Mouse (Mus musculus) natural killer cell, adult 2 months (primary cell): Measurements from ENCODE around the gene Rab37.
A peak's percentile ranks its signal among the peaks of the same experiment; 100 is the strongest.

Experiments used
- DNase-seq, 2 experiments: peaks; one replicate each; pipeline ENCODE4 v3.0.0; 2022; ENCODE audit warnings: low spot score in 2 of 2

Gene Rab37

DNA sequence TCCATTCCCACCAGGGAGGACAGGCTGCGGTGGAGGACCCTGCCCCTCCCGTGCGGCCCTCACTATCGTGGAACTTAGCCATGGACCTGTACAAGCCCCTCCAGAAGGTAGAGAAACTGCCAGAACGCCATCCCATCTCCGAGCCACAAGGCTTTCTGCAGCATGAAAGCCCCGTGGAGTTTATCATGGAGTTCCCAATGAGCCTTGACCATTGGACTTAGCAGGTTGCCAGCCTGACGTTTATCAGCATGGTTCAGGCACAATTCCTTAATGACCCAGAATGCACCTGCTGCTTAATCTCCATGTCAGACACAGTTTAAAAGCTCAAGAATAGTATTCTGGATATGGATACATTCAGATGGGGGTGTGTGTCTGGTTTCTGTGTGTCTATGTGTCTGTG, 6.2 kb upstream of the Rab37 start:
- DNase-seq: no peak

DNA sequence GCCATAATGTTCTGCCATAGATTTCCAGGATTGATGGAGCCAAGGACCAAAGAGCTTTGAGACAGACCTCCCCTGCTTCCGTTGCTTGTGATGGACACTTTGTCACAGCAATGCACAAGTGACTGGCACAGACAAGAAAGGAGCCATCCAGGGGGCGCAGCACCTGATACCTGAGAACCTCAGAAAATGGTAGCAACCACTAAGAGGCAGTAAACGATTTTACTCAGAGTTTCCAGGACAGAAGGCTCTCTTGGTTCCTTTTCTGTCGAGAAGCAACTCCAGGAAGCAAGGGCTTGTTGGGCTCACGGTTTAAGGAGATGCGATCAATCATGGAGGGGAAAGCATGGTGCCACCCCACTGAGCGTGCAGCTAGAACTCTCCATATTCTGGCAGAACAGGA, 5.0 kb upstream of the Rab37 start:
- no peak for DNase-seq

DNA sequence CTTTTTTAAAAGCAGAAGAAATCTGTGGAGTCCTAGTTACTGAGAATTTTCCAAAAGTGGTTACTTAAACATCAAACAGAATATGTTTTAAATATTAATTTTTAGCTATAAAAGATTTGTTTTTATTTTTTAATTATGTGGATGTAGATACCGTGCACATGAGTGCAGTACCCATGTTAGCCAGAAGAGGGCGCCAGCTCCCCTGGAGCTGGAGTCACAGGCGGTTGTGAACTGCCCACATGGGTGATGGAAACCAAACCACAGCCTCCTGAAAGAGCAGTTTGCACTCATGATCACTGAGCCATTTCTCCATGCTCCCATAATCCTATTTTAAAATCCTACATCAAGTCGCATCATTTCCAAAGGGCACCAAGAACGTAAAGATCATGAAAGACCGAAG, 1.4 kb upstream of the Rab37 start:
- peak in 1 of 2 experiments; percentile 17 for DNase-seq

DNA sequence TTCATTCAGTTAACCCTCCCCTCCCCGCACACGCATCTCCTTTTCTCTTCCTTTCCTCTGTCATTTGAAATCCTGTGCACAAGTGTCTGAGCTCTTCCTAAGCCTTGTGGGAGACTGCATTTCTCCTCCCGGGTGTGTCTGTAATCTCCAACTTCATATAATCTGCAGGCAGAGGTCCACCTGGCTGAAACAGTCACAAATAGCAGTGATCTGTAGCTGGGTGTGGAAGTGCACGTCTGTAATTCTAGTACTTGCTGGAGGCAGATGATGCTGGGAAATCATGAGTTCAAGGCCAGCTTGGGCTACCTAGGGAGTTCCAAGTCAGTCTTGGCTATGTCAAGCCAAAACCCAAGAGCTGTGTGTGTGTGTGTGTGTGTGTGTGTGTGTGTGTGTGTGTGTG, 909 bp downstream of the Rab37 start:
- no peak for DNase-seq

DNA sequence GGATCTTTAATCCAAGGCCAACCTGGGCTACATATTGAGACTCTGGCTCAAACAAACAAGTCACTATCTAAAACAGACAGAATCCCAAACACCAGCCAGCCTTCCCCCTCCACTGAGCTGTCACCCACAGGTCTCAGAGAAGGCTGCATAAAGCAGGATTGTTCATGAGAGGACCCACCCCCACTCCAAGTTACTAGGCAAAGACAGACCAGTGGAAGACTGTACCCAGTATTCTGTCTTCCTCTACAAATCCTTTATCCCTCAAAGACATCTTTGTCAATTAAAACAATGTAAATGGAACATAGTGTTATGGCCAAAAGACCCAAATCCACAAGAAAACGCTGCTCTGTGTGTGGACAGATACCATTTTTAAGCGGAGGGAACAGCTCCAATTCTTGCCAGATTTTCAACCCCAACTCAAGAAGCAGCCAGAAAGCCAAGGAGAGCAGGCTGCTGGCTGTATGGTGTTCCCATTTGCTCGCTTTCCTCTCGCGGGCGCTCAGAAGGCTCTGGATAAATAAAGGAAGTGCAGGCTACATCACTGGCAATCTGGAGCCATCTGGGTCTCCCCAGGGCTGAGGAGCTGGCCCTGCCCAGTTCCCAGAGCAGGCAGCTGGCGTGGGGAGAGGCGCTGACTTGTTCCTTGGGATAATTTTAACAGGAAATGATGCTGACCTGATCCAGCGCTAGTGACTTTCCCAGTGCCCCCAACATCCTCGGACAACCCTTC, 7.1 kb downstream of the Rab37 start:
- no peak for DNase-seq

DNA sequence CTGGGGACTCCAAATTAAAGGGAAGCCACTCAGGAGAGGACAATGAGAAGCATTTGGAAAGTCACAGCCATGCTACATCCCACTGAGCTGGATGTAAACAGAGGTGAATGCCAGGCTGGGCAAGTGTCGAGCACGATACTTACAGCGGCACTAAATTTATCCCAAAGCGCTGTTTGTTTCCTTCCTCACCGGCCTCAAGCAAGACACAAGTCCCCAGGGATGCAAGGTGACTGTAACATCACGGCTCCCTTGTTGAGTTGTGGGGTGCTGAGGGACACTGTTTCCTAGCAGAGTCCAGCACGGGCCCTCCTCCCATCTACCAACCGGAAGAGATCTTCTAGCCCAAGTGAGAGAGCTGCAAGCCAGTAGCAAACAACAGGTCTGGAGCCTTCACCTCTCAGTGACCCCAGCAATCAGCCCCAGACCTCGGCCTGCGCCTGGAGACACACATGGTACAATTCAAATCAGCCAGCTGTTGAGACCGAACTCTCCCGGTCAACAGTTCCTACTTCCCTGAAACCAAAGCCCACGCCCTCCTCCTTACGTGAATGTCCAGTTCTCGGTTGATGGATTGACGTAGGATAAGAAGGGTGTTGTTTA, 8.1 kb downstream of the Rab37 start:
- no peak for DNase-seq

DNA sequence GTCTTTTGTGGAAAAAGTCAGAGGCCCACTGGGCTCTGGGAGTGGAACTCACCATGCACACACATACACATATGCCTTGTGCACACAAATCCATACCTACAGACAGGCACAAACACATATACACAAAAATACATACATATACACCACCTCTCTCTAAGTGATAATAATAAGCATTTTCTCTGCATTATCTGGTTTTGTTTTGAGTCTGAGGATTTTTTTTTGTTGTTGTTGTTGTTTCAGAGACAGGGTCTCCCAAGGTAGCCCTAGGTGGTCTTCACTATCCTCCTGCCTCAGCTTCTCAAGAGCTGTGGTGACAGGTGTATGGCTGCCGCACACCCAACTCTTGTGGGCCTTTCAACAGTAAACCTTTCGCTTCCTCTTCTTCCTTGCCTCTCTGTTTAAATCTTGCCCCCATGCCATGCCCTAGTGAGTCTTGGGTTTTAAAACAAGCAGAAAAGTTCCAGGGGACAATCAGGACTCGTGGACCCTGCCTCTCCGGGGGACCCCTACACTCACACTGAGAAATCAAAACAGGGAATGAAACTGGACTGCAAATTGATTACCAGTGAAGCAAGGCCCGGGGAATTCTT, 8.9 kb downstream of the Rab37 start:
- DNase-seq: no peak

DNA sequence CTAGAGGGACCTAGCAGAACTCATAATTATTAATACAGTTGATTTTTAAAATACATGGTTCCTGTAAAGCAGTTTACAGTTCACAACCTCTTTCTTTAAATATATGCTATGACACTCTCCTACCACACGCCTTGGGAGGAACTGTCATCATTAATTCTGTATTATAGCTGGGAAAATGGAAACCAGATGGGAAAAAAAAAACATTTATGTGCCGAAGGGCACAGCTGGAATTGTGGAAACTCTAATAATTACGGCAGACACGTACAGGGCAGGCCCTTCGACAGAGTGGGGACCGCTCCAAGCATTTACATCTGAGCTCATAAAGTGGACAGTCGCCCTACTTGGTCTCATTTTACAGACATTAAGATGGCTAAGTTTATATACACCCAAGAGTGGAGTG, 9.5 kb downstream of the Rab37 start:
- DNase-seq: no peak

DNA sequence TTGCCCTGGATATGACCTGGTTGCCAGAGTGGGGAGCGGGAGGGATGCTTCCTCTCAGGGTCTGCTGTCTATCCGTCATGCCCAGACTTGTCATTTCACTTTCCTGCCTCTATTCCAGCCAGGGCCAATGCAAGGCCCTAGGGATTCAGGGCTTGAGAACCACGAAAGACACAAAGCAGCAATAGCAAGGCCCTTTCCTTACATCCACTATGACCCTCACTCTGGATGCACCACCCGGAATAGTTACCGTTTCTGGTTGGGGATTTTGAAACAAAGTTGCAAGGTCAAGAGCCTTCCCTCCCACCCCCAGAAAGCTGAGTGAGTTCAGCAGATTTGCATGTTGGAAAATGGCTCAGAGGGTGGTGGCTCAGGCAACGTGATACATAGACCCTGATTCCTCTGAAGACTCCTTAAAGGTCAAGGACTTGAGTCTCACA, 10.4 kb downstream of the Rab37 start:
- DNase-seq: no peak

DNA sequence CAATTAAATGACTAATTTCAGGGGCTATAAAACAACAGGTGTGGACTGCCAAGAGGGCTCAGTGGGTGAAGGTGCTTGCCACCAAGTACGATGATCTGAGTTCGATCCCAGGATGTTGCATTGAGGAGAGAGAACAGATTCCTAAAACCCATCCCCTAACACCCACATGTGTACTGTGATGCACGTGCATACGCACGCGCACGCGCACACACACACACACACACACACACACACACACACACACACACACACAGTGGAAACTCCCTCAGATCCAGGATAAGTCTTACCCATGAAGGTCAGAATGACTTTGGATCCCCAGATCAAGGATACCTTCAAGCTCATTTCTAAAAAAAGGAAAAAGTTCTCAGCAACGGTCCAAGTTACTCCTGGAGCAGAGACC, 10.9 kb downstream of the Rab37 start:
- no peak for DNase-seq

DNA sequence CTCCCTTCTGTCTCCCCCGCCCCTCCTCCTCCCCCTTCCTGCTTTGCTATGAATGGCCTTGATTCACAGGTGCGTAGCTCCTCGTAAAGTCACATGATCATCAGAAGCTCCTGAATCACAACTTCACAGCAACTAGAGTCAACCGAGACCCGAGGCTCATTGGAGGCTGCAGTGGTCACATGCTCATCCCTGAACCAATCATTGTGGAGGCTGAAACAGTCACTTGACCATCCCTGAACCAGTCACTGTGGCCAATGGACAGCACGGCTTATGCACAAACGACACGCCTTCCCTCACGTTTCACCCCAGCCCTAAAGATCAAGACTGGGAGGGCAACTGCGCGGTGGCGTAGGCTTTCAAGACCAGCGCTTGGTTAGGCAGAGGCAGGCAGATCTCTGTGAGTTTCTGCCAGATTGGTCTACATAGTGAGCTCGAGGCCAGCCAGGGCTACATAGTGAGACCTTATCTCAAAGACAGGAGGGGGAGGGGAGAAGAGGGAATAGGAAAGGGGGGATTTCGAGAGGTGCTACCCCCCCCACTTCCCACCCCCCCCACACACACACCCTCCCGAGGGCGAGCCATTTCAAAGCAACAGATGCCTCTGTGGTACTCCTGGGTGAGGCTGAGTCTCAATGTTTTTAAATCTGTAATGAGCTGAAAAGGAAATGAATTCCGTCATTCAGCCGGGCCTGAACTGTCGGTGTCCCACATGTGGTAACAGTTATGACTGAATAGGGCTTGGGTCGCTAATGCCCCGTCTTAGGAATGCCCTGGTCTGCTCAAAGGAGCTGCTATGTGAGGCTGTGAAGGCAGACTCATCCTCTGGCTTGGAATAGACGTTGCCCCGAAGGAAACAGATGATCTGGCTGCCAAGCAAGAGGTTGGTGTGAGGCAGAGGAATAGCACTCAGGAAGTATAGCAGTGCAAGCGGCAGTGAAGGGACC, 12.5 kb downstream of the Rab37 start:
- DNase-seq: no peak

DNA sequence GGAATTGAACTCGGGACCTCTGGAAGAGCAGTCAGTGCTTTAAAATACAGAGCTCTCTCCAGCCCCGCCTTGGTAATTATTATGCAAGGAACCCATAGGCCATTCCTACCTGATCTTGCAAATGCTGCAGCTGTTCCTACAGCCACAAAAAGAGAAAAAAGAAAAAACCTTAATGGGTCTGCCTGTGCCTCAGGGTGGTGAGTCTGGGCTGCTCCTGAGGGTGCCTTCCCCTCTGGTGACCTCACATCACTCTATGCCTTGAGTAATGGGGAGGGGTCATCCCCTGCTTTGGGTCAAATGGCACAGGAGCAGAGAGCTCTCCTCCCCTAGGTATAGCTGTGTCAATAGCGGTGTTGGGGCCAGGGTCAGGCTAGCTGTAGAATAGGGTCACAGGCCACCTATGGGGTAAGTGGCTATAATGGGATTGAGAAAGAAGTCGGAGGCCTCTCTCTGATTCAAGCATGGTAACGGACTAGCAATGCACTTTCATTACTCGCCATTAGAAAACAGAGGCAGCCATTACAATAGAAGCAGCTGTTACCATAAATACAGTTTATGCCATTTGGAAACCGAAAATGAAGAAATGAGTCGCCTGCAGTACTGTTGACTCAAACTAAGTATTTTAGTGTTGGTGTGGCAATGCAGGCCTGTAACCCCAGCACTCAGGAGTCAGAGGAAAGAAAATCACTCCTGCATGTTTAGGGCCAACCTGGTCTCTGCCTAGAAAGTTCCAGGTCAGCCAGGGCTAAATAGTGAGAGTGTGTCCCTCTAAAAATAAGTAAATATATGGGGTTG, 13.7 kb downstream of the Rab37 start:
- DNase-seq: no peak

DNA sequence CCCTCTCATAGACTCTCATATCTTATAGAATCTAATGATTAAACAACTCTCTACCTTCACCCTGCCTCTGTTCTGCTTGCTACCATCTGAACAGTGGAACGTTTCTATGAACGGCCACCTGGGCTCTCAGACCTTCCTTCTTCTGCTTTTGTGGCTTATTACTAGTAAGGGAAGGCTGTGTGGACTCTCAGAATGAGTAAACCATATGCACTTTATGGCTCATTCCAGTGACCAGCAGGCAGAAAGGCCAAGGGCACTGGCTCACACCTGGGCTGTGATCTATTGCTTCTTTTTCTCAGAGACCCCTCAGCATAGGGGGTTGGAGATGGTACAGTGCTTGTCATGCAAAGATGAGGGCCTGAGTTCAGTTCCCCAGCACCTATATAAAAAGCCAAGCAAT, 15.4 kb downstream of the Rab37 start:
- no peak for DNase-seq

DNA sequence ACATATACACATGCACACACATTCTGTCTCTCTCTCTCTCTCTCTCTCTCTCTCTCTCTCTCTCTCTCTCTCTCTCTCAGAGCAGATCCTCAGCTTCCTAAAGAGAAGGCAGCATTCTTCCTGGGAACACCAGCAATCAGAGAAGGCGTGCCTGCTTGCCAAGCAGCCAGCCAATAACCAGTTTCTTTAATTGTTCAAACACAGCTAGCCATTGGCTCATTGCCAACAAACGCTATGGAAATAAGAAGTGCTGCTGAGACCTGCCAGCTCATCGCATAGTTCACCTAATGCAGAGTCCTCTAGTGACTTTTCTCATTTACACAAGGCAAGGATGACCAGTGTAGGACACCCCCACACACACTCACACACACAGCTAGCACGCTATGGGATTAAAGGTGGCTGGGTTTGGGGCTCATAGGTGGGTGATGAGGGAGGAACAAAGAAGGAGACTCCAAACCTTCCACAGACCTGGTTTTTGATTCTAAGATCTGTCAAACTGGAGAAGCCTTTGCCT, 16.2 kb downstream of the Rab37 start:
- no peak for DNase-seq

DNA sequence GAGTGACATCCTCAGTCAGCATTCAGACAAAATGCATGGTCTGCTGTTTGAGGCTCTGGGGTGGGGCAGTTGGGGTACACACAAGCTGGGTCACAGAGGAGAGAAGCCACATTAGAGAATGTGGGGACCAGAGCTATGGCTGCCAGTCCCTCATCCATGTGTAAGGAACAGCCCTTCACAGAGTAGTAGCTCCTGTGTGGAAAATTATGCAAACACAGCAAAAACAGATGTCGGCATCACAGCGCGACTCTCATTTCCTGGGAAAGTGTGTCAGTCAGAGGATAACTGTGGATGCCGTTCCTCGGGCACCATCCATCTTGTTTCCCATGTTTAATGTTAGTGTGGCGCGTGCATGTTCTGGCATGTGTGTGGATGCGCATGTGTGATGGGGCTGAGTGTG, 16.9 kb downstream of the Rab37 start:
- no peak for DNase-seq

DNA sequence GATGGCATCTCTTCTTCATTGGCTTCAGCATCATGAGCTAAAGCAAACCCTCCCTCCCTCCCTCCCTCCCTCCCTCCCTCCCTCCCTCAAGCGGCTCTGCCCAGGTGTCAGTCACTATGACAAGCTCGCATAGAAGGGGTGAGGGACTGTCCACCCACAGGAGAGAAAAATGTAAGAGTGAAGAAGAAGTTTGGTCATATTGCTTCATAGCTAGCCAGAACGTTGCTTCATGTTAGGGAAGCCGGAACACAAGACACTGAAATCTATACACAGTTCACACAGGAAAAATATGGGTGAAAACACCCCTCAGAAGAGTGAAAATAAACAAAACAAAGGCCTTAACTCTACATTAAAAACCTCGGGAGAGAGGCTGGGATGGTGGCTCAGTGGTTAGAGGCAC, 19.0 kb downstream of the Rab37 start:
- no peak for DNase-seq

DNA sequence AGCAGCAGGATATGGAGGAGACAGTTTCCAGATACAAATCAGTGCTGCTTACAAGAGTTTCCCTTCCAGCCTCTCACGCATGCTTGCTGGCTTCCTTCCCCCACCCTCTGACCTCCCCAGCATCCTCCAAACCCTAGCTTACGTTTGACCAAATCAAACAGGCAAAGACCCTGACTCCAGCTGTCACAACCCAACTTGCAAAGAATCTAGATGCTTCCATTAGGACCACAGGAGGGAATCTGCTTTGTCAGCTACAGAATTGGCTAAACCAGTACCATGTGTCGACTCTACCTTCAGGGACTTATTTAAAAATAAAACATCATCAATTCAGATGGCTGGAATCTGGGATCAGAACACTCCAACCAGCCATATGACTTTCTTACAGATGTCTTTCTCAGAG, 21.0 kb downstream of the Rab37 start:
- DNase-seq: no peak

DNA sequence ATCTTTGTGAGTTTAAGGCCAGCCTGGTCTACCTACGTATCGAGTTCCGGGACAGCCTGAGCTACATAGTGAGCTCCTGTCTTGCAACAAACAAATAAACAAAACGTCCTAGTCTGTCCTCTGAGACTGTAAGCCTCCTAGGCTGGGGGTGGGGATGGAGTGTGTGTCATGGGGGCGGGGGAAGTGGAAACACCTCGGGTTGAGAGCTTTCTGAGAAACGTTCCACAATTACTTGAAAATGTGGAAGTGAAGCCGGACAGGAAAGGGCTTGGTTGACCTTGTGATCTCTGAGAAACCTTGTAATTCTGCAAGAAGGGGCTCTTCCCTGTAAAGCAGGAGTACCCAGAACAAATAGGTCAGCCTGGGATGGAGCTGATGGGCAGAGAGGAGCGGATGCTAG, 28.2 kb downstream of the Rab37 start:
- no peak for DNase-seq

DNA sequence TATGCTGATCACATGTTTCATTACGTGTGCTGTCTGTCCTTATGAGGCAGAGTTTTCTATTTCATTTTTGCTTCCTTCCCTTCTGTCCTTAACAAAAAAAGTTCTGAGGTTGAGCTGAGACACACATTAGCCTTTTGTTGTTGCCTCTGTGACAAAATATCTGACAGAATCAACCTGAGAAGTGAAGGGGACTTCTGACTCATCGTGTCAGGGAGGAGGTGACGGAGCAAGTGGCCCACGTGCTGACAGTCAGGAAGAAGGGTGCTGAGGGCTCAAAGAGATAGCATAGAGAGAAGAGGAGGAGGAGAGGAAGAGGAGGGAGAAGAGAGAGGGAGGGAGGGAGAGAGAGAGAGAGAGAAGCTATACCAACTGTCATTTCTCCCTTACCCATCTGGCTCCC, 37.3 kb downstream of the Rab37 start:
- peak; percentile 60 to 79 for DNase-seq

DNA sequence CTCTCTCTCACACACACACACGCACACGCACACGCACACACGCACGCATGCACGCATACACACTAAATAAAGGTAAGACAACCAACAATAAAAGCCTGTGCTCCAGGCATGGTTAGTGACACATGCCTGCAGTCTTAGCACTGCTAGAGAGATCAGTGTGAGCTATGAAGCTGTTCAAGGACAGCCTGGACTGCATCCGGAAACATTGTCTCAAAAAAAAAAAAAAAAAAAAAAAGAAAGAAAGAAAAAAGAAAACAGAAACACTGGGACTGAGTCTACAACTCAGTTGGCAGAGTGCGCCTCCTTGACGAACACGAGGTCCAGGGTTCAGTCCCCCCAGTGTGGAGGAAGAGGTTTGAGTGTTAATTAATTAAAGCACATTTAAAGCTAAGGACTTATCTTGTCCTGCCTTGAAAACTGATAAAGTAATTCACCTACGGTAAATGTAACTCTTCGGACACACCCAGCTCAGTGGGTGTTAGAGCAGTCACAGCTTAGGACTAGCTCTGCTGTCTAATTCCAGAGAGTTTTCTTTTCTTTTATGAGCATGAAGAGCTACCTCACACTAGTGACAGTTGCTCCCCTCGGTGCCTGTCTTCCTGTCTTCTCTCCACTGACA, 38.4 kb downstream of the Rab37 start:
- DNase-seq: no peak
